Mouse (Mus musculus) cerebellum, adult 2 months (tissue): ENCODE results near the gene Fgfr2.

ENCODE experiments used
- CTCF ChIP-seq: fragments of 200-500 bp; IDR thresholded peaks from 2 replicates; pipeline ENCODE4 v1.5.1; 2011; ENCODE audit warnings: low read depth, mild to moderate bottlenecking, control low read depth, low read length, moderate library complexity, borderline replicate concordance; ENCODE audit not compliant: insufficient read depth
- POLR2A ChIP-seq: fragments of 200-500 bp; IDR thresholded peaks from 2 replicates; pipeline ENCODE4 v1.6.1; 2011; ENCODE audit warnings: low read length, control low read depth, borderline replicate concordance; ENCODE audit not compliant: insufficient read depth

GRCm38 (mm10) chr7:130797524-130797923, 2325.6 kb downstream of the Fgfr2 start:
- TF ChIP-seq POLR2A (no peak), CTCF (no peak)
